Mouse (Mus musculus) bone marrow macrophage, adult 2 months (primary cell): ENCODE data around the gene Gata1.

ENCODE experiments used
- CTCF ChIP-seq: IDR thresholded peaks from 2 replicates; pipeline ENCODE4 v1.5.1; 2012; ENCODE audit warnings: low read depth, mild to moderate bottlenecking, low read length, moderate library complexity
- POLR2A ChIP-seq: IDR thresholded peaks from 2 replicates; pipeline ENCODE4 v1.6.1; 2012; ENCODE audit warnings: mild to moderate bottlenecking, low read depth, low read length, borderline replicate concordance

- no peak for TF ChIP-seq CTCF
- TF ChIP-seq POLR2A: no peak
Observed at GRCm38 (mm10) chrX:8026811-8027210, 48.9 kb upstream of the Gata1 start.
